Mouse (Mus musculus): Measurements from ENCODE around the gene Dclk1. TPM values are rescaled to one million over a fixed set of nuclear protein-coding genes. Genes with fewer than 3 reads are reported as not detected.

Gene Dclk1
- polyA plus RNA-seq, 1 experiment = 2.2 TPM

- Histone ChIP-seq H3K4me3 (ENCODE audit: insufficient read depth, poor library complexity, severe bottlenecking) (no peak overlapping the region), H3K79me3 (ENCODE audit: low read depth) (no peaks in the 10 kb centered on the region), H3K36me3 (ENCODE audit: control insufficient read depth, insufficient read depth) (no peaks in the 10 kb centered on the region), H3K79me2 (ENCODE audit: control insufficient read depth, insufficient read depth) (no peaks in the 10 kb centered on the region), H3K27me3 (ENCODE audit: control insufficient read depth, insufficient read depth, insufficient read length) (no peaks in the 10 kb centered on the region), H3ac (ENCODE audit: control insufficient read depth, insufficient read length, low read depth) (no peak overlapping the region)
- TF ChIP-seq MYOG (IDR thresholded peaks at IDR 0.05; ENCODE audit: control insufficient read depth, extremely low read depth, insufficient read length) (no peak), MYOD1 (IDR thresholded peaks at IDR 0.05; ENCODE audit: control insufficient read depth, insufficient read length, low read depth) (no peak), FOSL1 (IDR thresholded peaks at IDR 0.05; ENCODE audit: insufficient read depth, low read length, poor library complexity, severe bottlenecking) (no peak), CEBPB (IDR thresholded peaks at IDR 0.05; ENCODE audit: low read depth) (no peak), USF1 (IDR thresholded peaks at IDR 0.05; ENCODE audit: low read depth) (no peak), MAX (IDR thresholded peaks at IDR 0.05) (no peak)
These were observed 327.4 kb downstream of the Dclk1 start for GRCm38 (mm10) chr3:55569539-55569938.

GRCm38 (mm10) chr3:55571034-55571433 is 328.9 kb downstream of the Dclk1 start:
- Histone ChIP-seq H3K79me3 (ENCODE audit: low read depth) (no peaks in the 10 kb centered on the region), H3K36me3 (ENCODE audit: control insufficient read depth, insufficient read depth) (no peaks in the 10 kb centered on the region), H3ac (ENCODE audit: control insufficient read depth, insufficient read length, low read depth) (no peak overlapping the region), H3K79me2 (ENCODE audit: control insufficient read depth, insufficient read depth) (no peaks in the 10 kb centered on the region), H3K4me3 (ENCODE audit: insufficient read depth, poor library complexity, severe bottlenecking) (no peak overlapping the region), H3K27me3 (ENCODE audit: control insufficient read depth, insufficient read depth, insufficient read length) (no peaks in the 10 kb centered on the region)
- TF ChIP-seq MAX (IDR thresholded peaks at IDR 0.05) (no peak), FOSL1 (IDR thresholded peaks at IDR 0.05; ENCODE audit: insufficient read depth, low read length, poor library complexity, severe bottlenecking) (no peak), MYOG (IDR thresholded peaks at IDR 0.05; ENCODE audit: control insufficient read depth, extremely low read depth, insufficient read length) (no peak), MYOD1 (IDR thresholded peaks at IDR 0.05; ENCODE audit: control insufficient read depth, insufficient read length, low read depth) (no peak)

GRCm38 (mm10) chr3:55571552-55572296 is 329.6 kb downstream of the Dclk1 start:
- TF ChIP-seq MYOD1 (IDR thresholded peaks at IDR 0.05; ENCODE audit: control insufficient read depth, insufficient read length, low read depth) (no peak), MAX (IDR thresholded peaks at IDR 0.05) (no peak), CEBPB (IDR thresholded peaks at IDR 0.05; ENCODE audit: low read depth) (no peak), FOSL1 (IDR thresholded peaks at IDR 0.05; ENCODE audit: insufficient read depth, low read length, poor library complexity, severe bottlenecking) (no peak), USF1 (IDR thresholded peaks at IDR 0.05; ENCODE audit: low read depth) (no peak), CTCF (IDR thresholded peaks at IDR 0.05; ENCODE audit: control insufficient read depth, insufficient read depth, insufficient read length) (no peak), MYOG (IDR thresholded peaks at IDR 0.05; ENCODE audit: control insufficient read depth, extremely low read depth, insufficient read length) (no peak)
- Histone ChIP-seq H3K36me3 (ENCODE audit: control insufficient read depth, insufficient read depth) (no peaks in the 10 kb centered on the region), H3K79me2 (ENCODE audit: control insufficient read depth, insufficient read depth) (no peaks in the 10 kb centered on the region), H3ac (ENCODE audit: control insufficient read depth, insufficient read length, low read depth) (no peak overlapping the region), H3K4me3 (ENCODE audit: insufficient read depth, poor library complexity, severe bottlenecking) (no peak overlapping the region), H3K79me3 (ENCODE audit: low read depth) (no peaks in the 10 kb centered on the region), H3K27me3 (ENCODE audit: control insufficient read depth, insufficient read depth, insufficient read length) (no peaks in the 10 kb centered on the region)

GRCm38 (mm10) chr3:55572297-55572681 is 330.1 kb downstream of the Dclk1 start:
- no peak overlapping the region for H3ac ChIP-seq (ENCODE audit: control insufficient read depth, insufficient read length, low read depth)
- H3K27me3 ChIP-seq (ENCODE audit: control insufficient read depth, insufficient read depth, insufficient read length) = no peaks in the 10 kb centered on the region
- no peaks in the 10 kb centered on the region for H3K79me2 ChIP-seq (ENCODE audit: control insufficient read depth, insufficient read depth)
- H3K79me3 ChIP-seq (ENCODE audit: low read depth) = no peaks in the 10 kb centered on the region
- H3K4me3 ChIP-seq (ENCODE audit: insufficient read depth, poor library complexity, severe bottlenecking) = no peak overlapping the region
- TF ChIP-seq USF1 (IDR thresholded peaks at IDR 0.05; ENCODE audit: low read depth) (no peak), CTCF (IDR thresholded peaks at IDR 0.05; ENCODE audit: control insufficient read depth, insufficient read depth, insufficient read length) (no peak), MYOG (IDR thresholded peaks at IDR 0.05; ENCODE audit: control insufficient read depth, extremely low read depth, insufficient read length) (no peak), FOSL1 (IDR thresholded peaks at IDR 0.05; ENCODE audit: insufficient read depth, low read length, poor library complexity, severe bottlenecking) (no peak), MAX (IDR thresholded peaks at IDR 0.05) (no peak), MYOD1 (IDR thresholded peaks at IDR 0.05; ENCODE audit: control insufficient read depth, insufficient read length, low read depth) (no peak), CEBPB (IDR thresholded peaks at IDR 0.05; ENCODE audit: low read depth) (no peak)
- H3K36me3 ChIP-seq (ENCODE audit: control insufficient read depth, insufficient read depth) = no peaks in the 10 kb centered on the region

GRCm38 (mm10) chr3:55574003-55574402 is 331.8 kb downstream of the Dclk1 start:
- H3K36me3 ChIP-seq (ENCODE audit: control insufficient read depth, insufficient read depth) = no peaks in the 10 kb centered on the region
- H3K79me2 ChIP-seq (ENCODE audit: control insufficient read depth, insufficient read depth) = no peaks in the 10 kb centered on the region
- no peaks in the 10 kb centered on the region for H3K79me3 ChIP-seq (ENCODE audit: low read depth)
- H3ac ChIP-seq (ENCODE audit: control insufficient read depth, insufficient read length, low read depth) = no peak overlapping the region
- H3K4me3 ChIP-seq (ENCODE audit: insufficient read depth, poor library complexity, severe bottlenecking) = no peak overlapping the region
- no peaks in the 10 kb centered on the region for H3K27me3 ChIP-seq (ENCODE audit: control insufficient read depth, insufficient read depth, insufficient read length)
- TF ChIP-seq CEBPB (IDR thresholded peaks at IDR 0.05; ENCODE audit: low read depth) = no peak
- no peak for TF ChIP-seq MAX (IDR thresholded peaks at IDR 0.05)
- no peak for TF ChIP-seq MYOG (IDR thresholded peaks at IDR 0.05; ENCODE audit: control insufficient read depth, extremely low read depth, insufficient read length)
- TF ChIP-seq FOSL1 (IDR thresholded peaks at IDR 0.05; ENCODE audit: insufficient read depth, low read length, poor library complexity, severe bottlenecking) = no peak
- TF ChIP-seq CTCF (IDR thresholded peaks at IDR 0.05; ENCODE audit: control insufficient read depth, insufficient read depth, insufficient read length) = no peak
- TF ChIP-seq MYOD1 (IDR thresholded peaks at IDR 0.05; ENCODE audit: control insufficient read depth, insufficient read length, low read depth) = no peak
- TF ChIP-seq USF1 (IDR thresholded peaks at IDR 0.05; ENCODE audit: low read depth) = no peak
